Mouse (Mus musculus) heart, adult 2 months (tissue): ENCODE data around the gene Nemf.

Experiments used
- CTCF ChIP-seq: fragments of 200-600 bp; IDR thresholded peaks from 2 replicates; pipeline ENCODE4 v1.8.1; 2022; ENCODE audit warnings: antibody characterized with exemption, mild to moderate bottlenecking, moderate library complexity
- EP300 ChIP-seq: fragments of 200-500 bp; IDR thresholded peaks from 2 replicates; pipeline ENCODE4 v1.6.1; 2011; ENCODE audit warnings: low read depth, low read length, control low read depth; ENCODE audit not compliant: insufficient read depth
- POLR2A ChIP-seq: fragments of 200-500 bp; IDR thresholded peaks from 2 replicates; pipeline ENCODE4 v1.6.1; 2011; ENCODE audit warnings: mild to moderate bottlenecking, low read depth, low read length, control low read depth; ENCODE audit not compliant: insufficient read depth

- TF ChIP-seq POLR2A (no peak), CTCF (no peak), EP300 (no peak)
Measured at GRCm38 (mm10) chr12:69292401-69292800, 64.6 kb downstream of the Nemf start.
